Mouse (Mus musculus) erythroblast, embryonic 14.5 days (primary cell): Measurements from ENCODE around the gene Pklr. TPM values are rescaled to one million over a fixed set of nuclear protein-coding genes. Genes with fewer than 3 reads are reported as not detected.

Experiments used
- H3K27me3 ChIP-seq: 2 replicates; pipeline ENCODE4 v1.6.1; 2012; ENCODE audit warnings: inconsistent platforms; ENCODE audit not compliant: control insufficient read depth
- H3K36me3 ChIP-seq: 2 replicates; pipeline ENCODE4 v1.6.1; 2012; ENCODE audit warnings: mild to moderate bottlenecking, inconsistent platforms; ENCODE audit not compliant: control insufficient read depth
- H3K4me1 ChIP-seq: 2 replicates; pipeline ENCODE4 v1.6.1; 2012; ENCODE audit warnings: inconsistent platforms; ENCODE audit not compliant: control insufficient read depth
- H3K4me3 ChIP-seq: replicated peaks from 2 replicates; pipeline ENCODE3; 2012; ENCODE audit warnings: moderate library complexity, mild to moderate bottlenecking, inconsistent platforms
- H3K9me3 ChIP-seq: 2 replicates; pipeline ENCODE4 v1.6.1; 2012; ENCODE audit warnings: low read length, inconsistent platforms, mixed read lengths; ENCODE audit not compliant: control insufficient read depth
- GATA1 ChIP-seq: IDR thresholded peaks from 2 replicates; pipeline ENCODE4 v1.6.1; 2012; ENCODE audit warnings: low read length, inconsistent platforms, mixed read lengths
- TAL1 ChIP-seq: IDR thresholded peaks from 3 replicates; pipeline ENCODE4 v1.6.1; 2012; ENCODE audit warnings: low read length, inconsistent platforms, mixed read lengths
- polyA plus RNA-seq: library from polyadenylated mRNA; stranded (reverse); fragments of >175 nt; gene quantifications from 2 replicates; pipeline ENCODE4 v1.2.3, GENCODE M21; 2012

Pklr gene
- polyA plus RNA-seq, 1 experiment: 55.5 TPM

DNA sequence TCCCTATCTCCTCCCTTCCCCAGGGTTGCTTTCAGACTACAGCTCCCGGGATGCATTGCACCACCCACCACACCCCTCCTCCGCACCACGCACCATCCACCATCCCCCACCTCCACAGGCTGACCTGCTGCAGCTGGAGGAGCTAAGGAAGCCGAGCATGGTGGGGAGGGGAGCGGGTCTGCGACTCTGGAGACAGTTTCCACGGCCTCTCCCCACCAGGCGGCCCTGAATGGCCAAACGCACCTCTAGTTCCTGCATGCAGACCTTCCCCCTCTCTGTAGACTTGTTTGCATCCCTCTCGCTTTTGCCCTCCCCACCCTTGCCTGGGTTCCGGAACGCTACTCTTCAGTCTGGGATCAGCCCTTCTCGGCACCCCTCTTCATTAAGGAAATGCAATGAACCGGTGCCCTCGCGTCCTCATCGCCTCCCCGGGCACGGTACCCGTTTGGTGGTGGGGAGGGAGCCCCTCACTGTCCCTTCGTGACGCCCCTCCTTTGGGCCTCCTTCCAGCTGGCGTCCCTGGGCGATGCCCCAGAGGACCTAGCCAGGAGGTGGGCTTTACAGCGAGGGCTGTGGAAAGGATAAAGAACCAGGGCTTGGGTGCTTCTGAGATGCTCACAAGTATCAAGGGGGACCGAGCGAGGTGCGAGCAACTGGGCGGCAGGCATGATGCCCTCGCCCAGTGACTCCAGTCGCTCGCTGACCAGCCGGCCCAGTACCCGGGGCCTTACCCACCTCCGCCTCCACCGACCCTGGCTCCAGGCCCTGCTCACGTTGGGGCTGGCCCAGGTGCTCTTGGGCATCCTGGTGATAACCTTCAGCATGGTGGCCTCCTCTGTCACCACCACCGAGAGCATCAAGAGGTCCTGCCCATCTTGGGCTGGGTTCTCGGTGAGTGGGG lies 47.4 kb downstream of the Pklr start, which contains the start of gene Fam189b:
TSS of gene Fam189b (plus strand) at position 86 of the 901 bp plus-strand sequence.
- Histone ChIP-seq H3K9me3 (no peaks in the 10 kb centered on the region), H3K36me3 (peaks cover 46% of the 10 kb centered on the region), H3K4me1 (peaks cover 49% of the 10 kb centered on the region), H3K27me3 (peaks cover 2% of the 10 kb centered on the region; the same call in 1 of the 2 replicates), H3K4me3 (peak within 1 kb of the TSS; percentile 65)
- TF ChIP-seq TAL1 (no peak), GATA1 (no peak)

GRCm38 (mm10) chr3:89183959-89184315 lies 48.0 kb downstream of the Pklr start:
- H3K27me3 ChIP-seq: peaks cover 8% of the 10 kb centered on the region; the same call in 1 of the 2 replicates
- peaks cover 43% of the 10 kb centered on the region for H3K4me1 ChIP-seq
- TF ChIP-seq GATA1: no peak
- TF ChIP-seq TAL1: no peak
- no peaks in the 10 kb centered on the region for H3K9me3 ChIP-seq
- peaks cover 40% of the 10 kb centered on the region for H3K36me3 ChIP-seq
- peak overlapping the region; percentile 65 for H3K4me3 ChIP-seq

DNA sequence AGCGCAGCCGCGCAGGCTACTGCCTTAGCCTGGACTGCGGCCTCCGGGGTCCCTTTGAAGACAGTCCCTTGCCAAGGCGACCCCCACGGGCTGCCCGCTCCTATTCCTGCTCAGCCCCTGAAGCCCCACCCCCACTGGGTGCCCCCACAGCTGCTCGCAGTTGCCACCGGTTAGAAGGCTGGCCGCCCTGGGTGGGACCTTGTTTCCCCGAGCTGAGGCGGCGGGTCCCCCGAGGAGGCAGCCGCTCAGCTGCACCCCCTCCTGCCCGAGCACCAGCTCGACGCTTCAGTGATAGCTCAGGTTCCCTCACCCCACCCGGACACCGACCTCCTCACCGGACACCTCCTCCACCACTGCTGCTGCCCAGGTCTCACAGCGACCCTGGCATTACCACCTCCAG lies 51.3 kb downstream of the Pklr start:
- no peaks in the 10 kb centered on the region for H3K9me3 ChIP-seq
- H3K4me1 ChIP-seq: peaks cover 29% of the 10 kb centered on the region
- H3K27me3 ChIP-seq: peaks cover 21% of the 10 kb centered on the region
- peaks cover 7% of the 10 kb centered on the region for H3K36me3 ChIP-seq
- TF ChIP-seq TAL1: no peak
- TF ChIP-seq GATA1: no peak
- H3K4me3 ChIP-seq: no peak overlapping the region

- Histone ChIP-seq H3K4me1 (peaks cover 22% of the 10 kb centered on the region), H3K36me3 (peaks cover under 1% of the 10 kb centered on the region)
- no peak for TF ChIP-seq TAL1
- no peak for TF ChIP-seq GATA1
Observed at GRCm38 (mm10) chr3:89187690-89188477, 51.9 kb downstream of the Pklr start.

GRCm38 (mm10) chr3:89188478-89188875 lies 52.5 kb downstream of the Pklr start:
- Histone ChIP-seq H3K4me3 (no peak overlapping the region), H3K4me1 (peaks cover 16% of the 10 kb centered on the region), H3K36me3 (no peaks in the 10 kb centered on the region), H3K9me3 (no peaks in the 10 kb centered on the region), H3K27me3 (peaks cover 21% of the 10 kb centered on the region)
- no peak for TF ChIP-seq GATA1
- TF ChIP-seq TAL1: no peak

More at GRCm38 (mm10) chr3:89187690-89188477, 51.9 kb downstream of the Pklr start:
- Histone ChIP-seq H3K4me3 (no peak overlapping the region), H3K27me3 (peaks cover 21% of the 10 kb centered on the region), H3K9me3 (no peaks in the 10 kb centered on the region)

DNA sequence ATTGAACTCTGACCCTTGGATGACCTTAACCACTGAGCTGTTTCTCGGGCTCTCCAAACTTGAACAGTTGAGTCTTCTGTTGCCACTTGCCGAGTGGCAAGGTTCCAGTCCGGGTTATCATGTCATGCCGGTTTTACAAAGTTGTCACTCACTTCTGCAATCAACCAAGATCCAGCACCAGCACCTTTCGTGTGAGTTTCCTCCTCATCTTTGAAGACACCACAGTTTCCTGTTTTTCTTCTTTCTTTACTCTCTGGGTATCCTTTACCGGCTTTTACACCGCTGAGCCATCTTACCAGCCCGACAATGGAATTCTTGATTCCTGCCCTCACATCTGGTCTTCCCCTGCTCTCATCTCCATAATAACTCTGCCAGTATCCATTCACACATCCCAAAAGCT lies 54.5 kb downstream of the Pklr start:
- Histone ChIP-seq H3K36me3 (no peaks in the 10 kb centered on the region), H3K4me1 (peaks cover 13% of the 10 kb centered on the region), H3K9me3 (no peaks in the 10 kb centered on the region), H3K27me3 (peaks cover 21% of the 10 kb centered on the region), H3K4me3 (no peak overlapping the region)
- no peak for TF ChIP-seq TAL1
- no peak for TF ChIP-seq GATA1

DNA sequence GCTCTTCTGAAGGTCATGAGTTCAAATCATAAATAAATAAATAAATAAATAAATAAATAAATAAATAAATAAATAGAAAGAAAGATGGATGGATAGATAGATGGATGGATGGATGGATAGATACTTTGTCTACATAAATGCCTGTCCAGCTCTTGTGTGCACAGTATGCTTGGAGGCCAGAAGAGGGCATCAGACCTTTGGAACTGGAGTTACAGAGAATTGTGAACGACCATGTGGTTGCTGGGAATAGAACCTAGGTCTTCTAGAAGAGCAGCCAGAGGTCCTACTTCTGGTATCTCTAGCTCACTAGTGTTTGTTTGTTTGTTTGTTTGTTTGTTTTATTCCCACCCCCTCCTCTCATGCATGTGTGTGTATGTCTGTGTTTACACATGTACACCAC lies 57.4 kb downstream of the Pklr start:
- Histone ChIP-seq H3K4me3 (no peak overlapping the region), H3K36me3 (no peaks in the 10 kb centered on the region), H3K27me3 (peaks cover 26% of the 10 kb centered on the region), H3K4me1 (peaks cover 23% of the 10 kb centered on the region), H3K9me3 (no peaks in the 10 kb centered on the region)
- TF ChIP-seq GATA1 (no peak), TAL1 (no peak)

- H3K9me3 ChIP-seq: no peaks in the 10 kb centered on the region
- no peak overlapping the region for H3K4me3 ChIP-seq
- peaks cover 23% of the 10 kb centered on the region for H3K27me3 ChIP-seq
- no peaks in the 10 kb centered on the region for H3K36me3 ChIP-seq
- TF ChIP-seq GATA1 (no peak), TAL1 (no peak)
- H3K4me1 ChIP-seq: peaks cover 23% of the 10 kb centered on the region
Observed at GRCm38 (mm10) chr3:89193853-89194252, 57.9 kb downstream of the Pklr start.

Other genes with a start within 250 kb of the Pklr start
- gene Msto1, start 222.1 kb upstream of the Pklr start, polyA plus RNA-seq: 0.23 and 0.27 TPM in 2 replicates
- gene Ash1l, start 185.5 kb upstream of the Pklr start, polyA plus RNA-seq: 0.23 and 0.25 TPM in 2 replicates
- 9.4 and 17.0 TPM in 2 replicates for gene Dap3, start 185.0 kb upstream of the Pklr start, polyA plus RNA-seq
- 0.34 and 0.49 TPM in 2 replicates for gene Rusc1, start 42.8 kb upstream of the Pklr start, polyA plus RNA-seq
- 0.09 TPM in 1 of 2 replicates, not detected in the other for gene Gm43738, start 35.0 kb upstream of the Pklr start, polyA plus RNA-seq
- gene Fdps, start 34.2 kb upstream of the Pklr start, polyA plus RNA-seq: 1.1 and 1.3 TPM in 2 replicates
- gene Hcn3, start 24.1 kb downstream of the Pklr start, polyA plus RNA-seq: 0.02 TPM in 2 replicates
- 2.4 and 3.0 TPM in 2 replicates for gene Clk2, start 28.7 kb downstream of the Pklr start, polyA plus RNA-seq
- gene Scamp3, start 41.3 kb downstream of the Pklr start, polyA plus RNA-seq: 18.8 and 19.5 TPM in 2 replicates
- gene Fam189b, start 47.0 kb downstream of the Pklr start, polyA plus RNA-seq: 0.60 and 0.84 TPM in 2 replicates
- gene Gba, start 66.8 kb downstream of the Pklr start, polyA plus RNA-seq: 0.40 and 0.57 TPM in 2 replicates
- gene Thbs3, start 79.0 kb downstream of the Pklr start, polyA plus RNA-seq: 0.03 and 0.04 TPM in 2 replicates
- 29.8 and 31.7 TPM in 2 replicates for gene Mtx1, start 90.9 kb downstream of the Pklr start, polyA plus RNA-seq
- gene Muc1, start 92.9 kb downstream of the Pklr start, polyA plus RNA-seq: not detected in 2 replicates
- 4.0 and 4.8 TPM in 2 replicates for gene Krtcap2, start 109.8 kb downstream of the Pklr start, polyA plus RNA-seq
- gene Trim46, start 110.2 kb downstream of the Pklr start, polyA plus RNA-seq: 0.02 TPM in 1 of 2 replicates, not detected in the other
- 25.2 and 26.1 TPM in 2 replicates for gene Dpm3, start 123.2 kb downstream of the Pklr start, polyA plus RNA-seq
- 0.07 and 0.18 TPM in 2 replicates for gene Slc50a1, start 134.4 kb downstream of the Pklr start, polyA plus RNA-seq
- gene Efna1, start 145.0 kb downstream of the Pklr start, polyA plus RNA-seq: 0.03 and 0.04 TPM in 2 replicates
- not detected in 2 replicates for gene Efna3, start 186.8 kb downstream of the Pklr start, polyA plus RNA-seq
- gene Efna4, start 201.9 kb downstream of the Pklr start, polyA plus RNA-seq: not detected in 2 replicates
- 0.50 and 0.70 TPM in 2 replicates for gene Adam15, start 213.9 kb downstream of the Pklr start, polyA plus RNA-seq
- gene Dcst2, start 225.8 kb downstream of the Pklr start, polyA plus RNA-seq: not detected in 2 replicates
- gene Dcst1, start 229.1 kb downstream of the Pklr start, polyA plus RNA-seq: 0.10 TPM in 1 of 2 replicates, not detected in the other